28 mouse cellular contexts compared by ENCODE assay signal in the genomic region with DNA sequence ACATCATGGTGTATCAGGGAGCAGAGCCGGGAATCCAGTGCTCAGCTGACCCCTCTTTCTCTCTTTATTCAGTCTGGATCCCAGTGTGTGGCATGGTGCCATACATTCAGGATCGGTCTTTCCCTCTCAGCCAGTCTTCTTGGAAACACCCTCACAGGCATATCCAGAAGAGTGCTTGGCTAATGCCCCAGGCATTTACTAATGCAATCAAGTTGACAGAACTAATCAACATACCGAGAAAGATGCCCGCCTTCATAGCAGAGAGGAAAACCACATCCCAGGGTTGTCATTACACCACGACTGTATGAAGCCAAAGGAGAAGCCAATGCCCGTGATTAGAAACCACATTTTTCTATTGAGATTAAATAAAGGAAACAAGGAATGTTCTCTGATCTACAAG. TPM values are rescaled to one million over a fixed set of nuclear protein-coding genes. Genes with fewer than 3 reads are reported as not detected.
DNase-seq lines count a peak whose midpoint lies in the region; ATAC-seq lines count a peak whose summit lies in the region.
"Had no signal": no experiment of that assay in that cellular context is flagged by ENCODE, and none has a peak within 500 bp of the region (broad histone marks: within the 10 kb centered on the region; RNA-seq: fewer than 3 reads in every experiment).

No protein-coding gene starts in this region.

- H3K36me3 ChIP-seq in embryonic facial prominence, embryonic 15.5 days, result no peaks in the 10 kb centered on the region
- H3K36me3 ChIP-seq: forebrain, embryonic 12.5 days; hindbrain, embryonic 15.5 days; limb, embryonic 13.5 days; lung, embryonic 15.5 days; midbrain, embryonic 13.5 days; neural tube, embryonic 15.5 days; stomach, embryonic 15.5 days had no signal

- H3K4me3 ChIP-seq in embryonic facial prominence, embryonic 15.5 days (replicated peaks), result no peak overlapping the region
- H3K4me3 ChIP-seq: forebrain, embryonic 12.5 days; hindbrain, embryonic 15.5 days; limb, embryonic 13.5 days; lung, embryonic 15.5 days; midbrain, embryonic 13.5 days; neural tube, embryonic 15.5 days; stomach, embryonic 15.5 days had no signal

- no peak overlapping the region for H3K27ac ChIP-seq in embryonic facial prominence, embryonic 15.5 days (replicated peaks)
- H3K27ac ChIP-seq: forebrain, embryonic 12.5 days; hindbrain, embryonic 15.5 days; limb, embryonic 13.5 days; lung, embryonic 15.5 days; midbrain, embryonic 13.5 days; neural tube, embryonic 15.5 days; stomach, embryonic 15.5 days had no signal

- intact Hi-C loops in heart, postnatal 25 days (cut with DNase I), result no loop called here

- WGBS in embryonic facial prominence, embryonic 15.5 days, result 29% methylated on average over 6 of the region's 6 CpGs

- H3K9ac ChIP-seq in embryonic facial prominence, embryonic 15.5 days, result no peak overlapping the region
- H3K9ac ChIP-seq: forebrain, embryonic 12.5 days; hindbrain, embryonic 15.5 days; limb, embryonic 13.5 days; lung, embryonic 15.5 days; midbrain, embryonic 13.5 days; neural tube, embryonic 15.5 days; stomach, embryonic 15.5 days had no signal

- H3K4me1 ChIP-seq in embryonic facial prominence, embryonic 15.5 days, result no peaks in the 10 kb centered on the region
- H3K4me1 ChIP-seq: forebrain, embryonic 12.5 days; hindbrain, embryonic 15.5 days; limb, embryonic 13.5 days; lung, embryonic 15.5 days; midbrain, embryonic 13.5 days; neural tube, embryonic 15.5 days; stomach, embryonic 15.5 days had no signal

- H3K4me2 ChIP-seq in embryonic facial prominence, embryonic 15.5 days (replicated peaks), result no peak overlapping the region
- H3K4me2 ChIP-seq: forebrain, embryonic 12.5 days; heart, embryonic 11.5 days; hindbrain, embryonic 15.5 days; limb, embryonic 13.5 days; liver, embryonic 11.5 days; lung, embryonic 15.5 days; midbrain, embryonic 13.5 days; neural tube, embryonic 15.5 days; stomach, embryonic 15.5 days had no signal

- peak; percentile 24; the same call in 1 of the 2 replicates for ATAC-seq in embryonic facial prominence, embryonic 15.5 days (ENCODE audit: insufficient number of reproducible peaks, low FRiP score, low TSS enrichment, low read depth)
- ATAC-seq: inflammation-experienced regulatory T-cells, adult 6 months; midbrain, embryonic 13.5 days had no signal

- no peaks in the 10 kb centered on the region for H3K27me3 ChIP-seq in embryonic facial prominence, embryonic 15.5 days
- H3K27me3 ChIP-seq: CH12.LX; forebrain, embryonic 12.5 days; hindbrain, embryonic 15.5 days; limb, embryonic 13.5 days; lung, embryonic 15.5 days; midbrain, embryonic 13.5 days; neural tube, embryonic 15.5 days; stomach, embryonic 15.5 days had no signal

- DNase-seq in heart, adult 11 months, result peak; percentile 58
- no peak for DNase-seq in heart, postnatal 25 days (ENCODE audit: low spot score)
- DNase-seq in NIH3T3 (ENCODE audit: low read depth), result peak; percentile 58
- DNase-seq in lung, postnatal 25 days (ENCODE audit: low spot score), result no peak
- DNase-seq in adrenal gland, adult 8-10 months, result no peak
- DNase-seq: adrenal gland, postnatal 25 days; cerebellum, adult 8-10 months; gastrocnemius, postnatal 14 days; heart, adult 18-20 months; heart, postnatal 4 days; kidney, adult 11 months; kidney, postnatal 14 days; layer of hippocampus, adult 9-11 months; lung, postnatal 36 days; retina, postnatal 1 day; right cerebral cortex, postnatal 14 days had no signal

- no peaks in the 10 kb centered on the region for H3K9me3 ChIP-seq in embryonic facial prominence, embryonic 15.5 days (replicated peaks)
- H3K9me3 ChIP-seq: forebrain, embryonic 12.5 days; hindbrain, embryonic 15.5 days; limb, embryonic 13.5 days; lung, embryonic 15.5 days; midbrain, embryonic 13.5 days; neural tube, embryonic 15.5 days; stomach, embryonic 15.5 days had no signal

RNA-seq across cellular contexts. Expression of gene Mboat1, which starts 41.1 kb away (rescaled TPM):
- 1 to 10 TPM in 1 of 2 experiments, under 1 TPM in 1; 0.99 to 2.7 TPM for total RNA-seq in heart, postnatal 25 days (2021)
- polyA plus RNA-seq in embryonic facial prominence, embryonic 15.5 days (2015; fragmentation: Nextera tagmentation; extraction: Ambion mirVana), result 19.3 and 20.3 TPM in 2 replicates
- total RNA-seq in adrenal gland, adult 8-10 months (2022), result 1 to 10 TPM; 3.9 to 4.4 (median 4.1) TPM

Comparison
In these comparisons a context has a peak if more than half of its experiments do, and no peak if none do; other contexts are left out.
1. DNase-seq: peak in heart, adult 11 months (single experiment) and NIH3T3 (single experiment); none in heart, postnatal 25 days (single experiment), lung, postnatal 25 days (single experiment) and adrenal gland, adult 8-10 months (single experiment).